Mouse (Mus musculus): ENCODE results near the gene Krtap5-3. TPM values are rescaled to one million over a fixed set of nuclear protein-coding genes. Genes with fewer than 3 reads are reported as not detected.
"Not testable (repeated sequence)": the region's sequence is repeated elsewhere in the genome, so short reads cannot be mapped to it uniquely, and the experiment has no call there.

The Krtap5-3 gene
- polyA plus RNA-seq, 1 experiment = not detected

- H3K4me1 ChIP-seq (ENCODE audit: control insufficient read depth, insufficient read depth, low read length) = no peaks in the 10 kb centered on the region
- no peak overlapping the region for H3K27ac ChIP-seq (ENCODE audit: insufficient read depth, low read length)
- no peaks in the 10 kb centered on the region for H3K27me3 ChIP-seq (ENCODE audit: control insufficient read depth, insufficient read depth, low read length, poor library complexity, severe bottlenecking)
- no peak overlapping the region for H3K4me3 ChIP-seq (ENCODE audit: low read depth, low read length)
- H3K9me3 ChIP-seq (replicated peaks; ENCODE audit: control insufficient read depth, insufficient read depth, low read length, poor library complexity, severe bottlenecking) = peaks cover 15% of the 10 kb centered on the region
- no peak overlapping the region for H3K9ac ChIP-seq (ENCODE audit: low read depth, poor library complexity, severe bottlenecking)
- H3K36me3 ChIP-seq (ENCODE audit: control insufficient read depth, insufficient read depth, low read length, poor library complexity, severe bottlenecking) = no peaks in the 10 kb centered on the region
- no peak for TF ChIP-seq POLR2A (IDR thresholded peaks at IDR 0.05; ENCODE audit: insufficient read depth, low read length)
- TF ChIP-seq CTCF (IDR thresholded peaks at IDR 0.05; ENCODE audit: low read depth, low read length) = no peak
- no peak for TF ChIP-seq EP300 (IDR thresholded peaks at IDR 0.05; ENCODE audit: insufficient read depth, low read depth, low read length)
Observed at GRCm38 (mm10) chr7:142198748-142199147, 2.4 kb upstream of the Krtap5-3 start.

- peaks cover 5% of the 10 kb centered on the region for H3K4me1 ChIP-seq (ENCODE audit: control insufficient read depth, insufficient read depth, low read length)
Observed at GRCm38 (mm10) chr7:142205488-142205887, 4.3 kb downstream of the Krtap5-3 start.

GRCm38 (mm10) chr7:142206891-142207290, 5.7 kb downstream of the Krtap5-3 start:
- H3K27ac ChIP-seq (ENCODE audit: insufficient read depth, low read length) = peak overlapping the region; percentile 55
- not testable (repeated sequence) for H3K9ac ChIP-seq (ENCODE audit: low read depth, poor library complexity, severe bottlenecking); H3K36me3 ChIP-seq (ENCODE audit: control insufficient read depth, insufficient read depth, low read length, poor library complexity, severe bottlenecking); H3K4me3 ChIP-seq (ENCODE audit: low read depth, low read length); H3K4me1 ChIP-seq (ENCODE audit: control insufficient read depth, insufficient read depth, low read length); H3K9me3 ChIP-seq (replicated peaks; ENCODE audit: control insufficient read depth, insufficient read depth, low read length, poor library complexity, severe bottlenecking); H3K27me3 ChIP-seq (ENCODE audit: control insufficient read depth, insufficient read depth, low read length, poor library complexity, severe bottlenecking)
- TF ChIP-seq EP300 (IDR thresholded peaks at IDR 0.05; ENCODE audit: insufficient read depth, low read depth, low read length) = 0 out of 2 replicates have a peak, but pooled peaks have one; percentile 22

More at GRCm38 (mm10) chr7:142205488-142205887, 4.3 kb downstream of the Krtap5-3 start:
- Histone ChIP-seq H3K9ac (ENCODE audit: low read depth, poor library complexity, severe bottlenecking) (no peak overlapping the region), H3K4me3 (ENCODE audit: low read depth, low read length) (no peak overlapping the region), H3K36me3 (ENCODE audit: control insufficient read depth, insufficient read depth, low read length, poor library complexity, severe bottlenecking) (no peaks in the 10 kb centered on the region), H3K9me3 (replicated peaks; ENCODE audit: control insufficient read depth, insufficient read depth, low read length, poor library complexity, severe bottlenecking) (no peaks in the 10 kb centered on the region), H3K27ac (ENCODE audit: insufficient read depth, low read length) (no peak overlapping the region), H3K27me3 (ENCODE audit: control insufficient read depth, insufficient read depth, low read length, poor library complexity, severe bottlenecking) (no peaks in the 10 kb centered on the region)
- TF ChIP-seq POLR2A (IDR thresholded peaks at IDR 0.05; ENCODE audit: insufficient read depth, low read length) = no peak
- no peak for TF ChIP-seq CTCF (IDR thresholded peaks at IDR 0.05; ENCODE audit: low read depth, low read length)

GRCm38 (mm10) chr7:142211559-142211958, 10.4 kb downstream of the Krtap5-3 start, which contains the start of gene Gm7579:
Gene Gm7579, plus strand, starts transcription at chr7:142211859.
- Histone ChIP-seq H3K4me1 (ENCODE audit: control insufficient read depth, insufficient read depth, low read length) (peaks cover 5% of the 10 kb centered on the region), H3K9ac (ENCODE audit: low read depth, poor library complexity, severe bottlenecking) (no peak within 1 kb of the TSS), H3K27ac (ENCODE audit: insufficient read depth, low read length) (no peak within 1 kb of the TSS), H3K4me3 (ENCODE audit: low read depth, low read length) (no peak within 1 kb of the TSS), H3K9me3 (replicated peaks; ENCODE audit: control insufficient read depth, insufficient read depth, low read length, poor library complexity, severe bottlenecking) (no peaks in the 10 kb centered on the region), H3K36me3 (ENCODE audit: control insufficient read depth, insufficient read depth, low read length, poor library complexity, severe bottlenecking) (no peaks in the 10 kb centered on the region), H3K27me3 (ENCODE audit: control insufficient read depth, insufficient read depth, low read length, poor library complexity, severe bottlenecking) (no peaks in the 10 kb centered on the region)
- TF ChIP-seq POLR2A (IDR thresholded peaks at IDR 0.05; ENCODE audit: insufficient read depth, low read length) (no peak), EP300 (IDR thresholded peaks at IDR 0.05; ENCODE audit: insufficient read depth, low read depth, low read length) (no peak), CTCF (IDR thresholded peaks at IDR 0.05; ENCODE audit: low read depth, low read length) (no peak)

- not testable (repeated sequence) for H3K4me3 ChIP-seq (ENCODE audit: low read depth, low read length); H3K4me1 ChIP-seq (ENCODE audit: control insufficient read depth, insufficient read depth, low read length); H3K36me3 ChIP-seq (ENCODE audit: control insufficient read depth, insufficient read depth, low read length, poor library complexity, severe bottlenecking); H3K9me3 ChIP-seq (replicated peaks; ENCODE audit: control insufficient read depth, insufficient read depth, low read length, poor library complexity, severe bottlenecking); H3K27ac ChIP-seq (ENCODE audit: insufficient read depth, low read length); H3K27me3 ChIP-seq (ENCODE audit: control insufficient read depth, insufficient read depth, low read length, poor library complexity, severe bottlenecking); H3K9ac ChIP-seq (ENCODE audit: low read depth, poor library complexity, severe bottlenecking)
Observed at GRCm38 (mm10) chr7:142212136-142212535, 11.0 kb downstream of the Krtap5-3 start.

- Histone ChIP-seq H3K4me1 (ENCODE audit: control insufficient read depth, insufficient read depth, low read length) (no peaks in the 10 kb centered on the region), H3K4me3 (ENCODE audit: low read depth, low read length) (no peak overlapping the region), H3K36me3 (ENCODE audit: control insufficient read depth, insufficient read depth, low read length, poor library complexity, severe bottlenecking) (no peaks in the 10 kb centered on the region), H3K27me3 (ENCODE audit: control insufficient read depth, insufficient read depth, low read length, poor library complexity, severe bottlenecking) (no peaks in the 10 kb centered on the region), H3K9me3 (replicated peaks; ENCODE audit: control insufficient read depth, insufficient read depth, low read length, poor library complexity, severe bottlenecking) (peaks cover 17% of the 10 kb centered on the region), H3K27ac (ENCODE audit: insufficient read depth, low read length) (no peak overlapping the region), H3K9ac (ENCODE audit: low read depth, poor library complexity, severe bottlenecking) (no peak overlapping the region)
- no peak for TF ChIP-seq CTCF (IDR thresholded peaks at IDR 0.05; ENCODE audit: low read depth, low read length)
Observed at GRCm38 (mm10) chr7:142224518-142224917, 23.4 kb downstream of the Krtap5-3 start.

GRCm38 (mm10) chr7:142229871-142230270, 28.7 kb downstream of the Krtap5-3 start, which contains the start of gene Krtap5-5:
Gene Krtap5-5, minus strand, starts transcription at chr7:142229971.
- H3K9ac ChIP-seq (ENCODE audit: low read depth, poor library complexity, severe bottlenecking); H3K27me3 ChIP-seq (ENCODE audit: control insufficient read depth, insufficient read depth, low read length, poor library complexity, severe bottlenecking); H3K36me3 ChIP-seq (ENCODE audit: control insufficient read depth, insufficient read depth, low read length, poor library complexity, severe bottlenecking); H3K4me3 ChIP-seq (ENCODE audit: low read depth, low read length); H3K4me1 ChIP-seq (ENCODE audit: control insufficient read depth, insufficient read depth, low read length): not testable (repeated sequence)
- Histone ChIP-seq H3K9me3 (replicated peaks; ENCODE audit: control insufficient read depth, insufficient read depth, low read length, poor library complexity, severe bottlenecking) (peaks cover 24% of the 10 kb centered on the region), H3K27ac (ENCODE audit: insufficient read depth, low read length) (peak within 1 kb of the TSS; percentile 94; the same call in 1 of the 2 replicates)

All from ES-Bruce4 (cell line).